Mouse (Mus musculus) megakaryocyte, embryonic 14.5 days (primary cell): ENCODE results near the gene 4931406P16Rik.

ENCODE experiments used
- FLI1 ChIP-seq: IDR thresholded peaks from 2 replicates; pipeline ENCODE4 v1.6.1; 2012; ENCODE audit warnings: low read length, inconsistent platforms, mixed read lengths
- GATA1 ChIP-seq: IDR thresholded peaks from 3 replicates; pipeline ENCODE4 v1.6.1; 2012; ENCODE audit warnings: mixed read lengths, low read length, inconsistent platforms, borderline replicate concordance

DNA sequence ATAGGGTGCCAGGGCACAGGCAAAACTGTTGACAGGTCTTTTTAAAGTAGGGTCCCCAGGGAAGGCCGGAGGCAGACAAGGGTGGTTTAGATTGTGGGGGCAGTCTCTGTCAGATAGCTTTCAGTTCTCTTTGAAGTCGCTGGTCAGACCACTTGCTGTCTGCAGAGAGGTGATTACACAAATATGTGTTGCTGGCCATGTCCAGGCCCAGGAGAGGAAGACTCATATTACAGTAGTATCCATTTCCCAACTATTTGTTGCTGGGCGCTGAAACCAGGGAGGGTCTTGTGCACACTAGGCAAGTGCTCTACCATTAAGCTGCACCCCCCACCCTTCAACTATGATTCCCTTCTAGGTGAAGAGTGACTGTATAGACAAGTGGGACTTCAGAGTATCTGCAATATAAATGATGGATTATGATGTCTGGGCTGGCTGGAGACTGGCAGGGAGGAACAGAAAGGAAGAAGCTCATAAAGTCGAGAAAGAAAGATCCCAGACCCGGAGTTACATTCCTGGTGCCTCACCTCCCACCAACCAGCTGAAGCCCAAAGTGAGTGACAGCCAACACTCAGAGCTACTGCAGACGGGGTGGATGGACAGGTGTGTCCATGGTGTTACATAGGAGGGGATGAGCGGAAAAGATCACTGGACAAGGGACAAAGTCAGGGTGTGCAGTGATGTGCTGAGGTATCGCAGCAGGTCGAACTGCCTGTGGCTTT is 25.3 kb upstream of the 4931406P16Rik start:
- TF ChIP-seq FLI1 (no peak), GATA1 (no peak)
